Mouse (Mus musculus) liver, embryonic 13.5 days (tissue): ENCODE results near the gene Abcc3. TPM values are rescaled to one million over a fixed set of nuclear protein-coding genes. Genes with fewer than 3 reads are reported as not detected.
"Not testable (repeated sequence)": the region's sequence is repeated elsewhere in the genome, so short reads cannot be mapped to it uniquely, and the experiment has no call there.

Source experiments
- ATAC-seq: fragments of 200-750 bp; cut with Nextera tagmentation; 2 replicates; pipeline ENCODE4 v1.8.0; 2017; ENCODE audit warnings: low read depth, mild to moderate bottlenecking, moderate number of reproducible peaks, moderate library complexity
- DNase-seq: peaks from one replicate; pipeline ENCODE4 v3.0.0; 2022
- H3K27ac ChIP-seq: fragments of 300-500 bp; sonication (generic); 2 replicates; pipeline ENCODE4 v1.5.1; 2015; ENCODE audit warnings: moderate library complexity, mild to moderate bottlenecking, inconsistent platforms
- H3K27me3 ChIP-seq: fragments of 300-500 bp; sonication (generic); 2 replicates; pipeline ENCODE4 v1.6.1; 2015; ENCODE audit warnings: mild to moderate bottlenecking, inconsistent platforms
- H3K36me3 ChIP-seq: fragments of 300-500 bp; sonication (generic); 2 replicates; pipeline ENCODE4 v1.6.1; 2015; ENCODE audit warnings: mild to moderate bottlenecking, inconsistent platforms
- H3K4me1 ChIP-seq: fragments of 300-500 bp; sonication (generic); replicated peaks from 2 replicates; pipeline ENCODE4 v1.6.1; 2015; ENCODE audit warnings: inconsistent platforms
- H3K4me2 ChIP-seq: fragments of 300-500 bp; sonication (generic); 2 replicates; pipeline ENCODE4 v1.6.1; 2015; ENCODE audit warnings: inconsistent platforms, mild to moderate bottlenecking, moderate library complexity
- H3K4me3 ChIP-seq: fragments of 300-500 bp; sonication (generic); replicated peaks from 2 replicates; pipeline ENCODE4 v1.5.1; 2015; ENCODE audit warnings: mild to moderate bottlenecking, inconsistent platforms
- H3K9ac ChIP-seq: fragments of 300-500 bp; sonication (generic); 2 replicates; pipeline ENCODE4 v1.6.1; 2015; ENCODE audit warnings: mild to moderate bottlenecking, inconsistent platforms
- H3K9me3 ChIP-seq: fragments of 300-500 bp; sonication (generic); replicated peaks from 2 replicates; pipeline ENCODE4 v1.6.1; 2016; ENCODE audit warnings: inconsistent platforms
- WGBS: fragments of 180-500 bp; shearing (Covaris S2); methylation state at CpG from one replicate; pipeline ENCODE4 v1.1.7; 2015; ENCODE audit not compliant: insufficient replicate concordance; 5-methylcytosine and 5-hydroxymethylcytosine counted together
- polyA plus RNA-seq: library from polyadenylated mRNA; unstranded; fragments of >200 nt; fragmentation: Nextera tagmentation; extraction: Ambion mirVana; gene quantifications from 2 replicates; pipeline ENCODE4 v1.2.1, GENCODE M21; 2015

Abcc3 gene
- polyA plus RNA-seq, 1 experiment from 2014 or later: 4.3 TPM

DNA sequence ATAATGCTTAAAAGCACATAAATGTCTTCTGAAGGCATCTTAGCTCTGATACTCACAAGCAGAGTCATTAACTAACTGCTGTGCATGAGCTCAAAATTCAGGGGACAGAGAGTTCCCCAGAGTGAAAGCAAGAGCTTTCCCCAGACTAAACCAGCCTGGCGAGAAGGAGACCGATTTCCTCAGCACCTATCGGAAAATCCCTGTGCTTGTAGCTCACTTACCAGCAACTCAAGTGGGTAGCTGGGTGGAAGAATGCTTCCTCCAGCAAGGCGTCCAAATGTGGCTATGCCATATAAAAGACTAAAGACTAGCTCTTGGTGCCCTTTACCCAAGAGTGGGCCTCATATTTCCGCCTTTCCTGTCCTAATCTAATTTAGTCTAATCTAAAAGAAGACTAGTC, 9.9 kb upstream of the Abcc3 start:
- H3K36me3 ChIP-seq: no peaks in the 10 kb centered on the region
- no peaks in the 10 kb centered on the region for H3K9me3 ChIP-seq
- H3K9ac ChIP-seq: no peak overlapping the region
- no peak for ATAC-seq
- DNase-seq: no peak
- H3K27ac ChIP-seq: no peak overlapping the region
- 75% methylated on average over 5 of the region's 5 CpGs for WGBS
- H3K4me2 ChIP-seq: no peak overlapping the region
- no peaks in the 10 kb centered on the region; the same call in 1 of the 2 replicates for H3K4me1 ChIP-seq
- H3K27me3 ChIP-seq: peaks cover 32% of the 10 kb centered on the region; the same call in 1 of the 2 replicates
- H3K4me3 ChIP-seq: no peak overlapping the region

DNA sequence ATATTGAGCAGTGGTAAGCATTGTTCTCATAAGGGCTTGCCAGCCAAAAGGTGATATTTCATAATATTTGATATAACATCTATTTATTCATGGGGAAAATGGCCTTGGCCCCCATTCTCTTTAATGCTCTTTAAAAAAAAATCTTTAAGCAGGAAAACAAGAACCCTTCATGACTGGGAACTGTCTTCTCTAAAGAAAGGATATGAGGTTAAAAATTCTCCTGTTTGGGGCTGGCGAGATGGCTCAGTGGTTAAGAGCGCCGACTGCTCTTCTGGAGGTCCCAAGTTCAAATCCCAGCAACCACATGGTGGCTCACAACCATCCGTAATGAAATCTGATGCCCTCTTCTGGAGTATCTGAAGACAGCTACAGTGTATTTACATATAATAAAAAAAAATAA, 9.2 kb upstream of the Abcc3 start:
- WGBS: 61% methylated on average over 4 of the region's 4 CpGs
- H3K9me3 ChIP-seq, H3K9ac ChIP-seq, DNase-seq, H3K4me1 ChIP-seq, ATAC-seq, H3K36me3 ChIP-seq, H3K4me3 ChIP-seq, H3K4me2 ChIP-seq, H3K27ac ChIP-seq: not testable (repeated sequence)
- peaks cover 28% of the 10 kb centered on the region; the same call in 1 of the 2 replicates for H3K27me3 ChIP-seq

DNA sequence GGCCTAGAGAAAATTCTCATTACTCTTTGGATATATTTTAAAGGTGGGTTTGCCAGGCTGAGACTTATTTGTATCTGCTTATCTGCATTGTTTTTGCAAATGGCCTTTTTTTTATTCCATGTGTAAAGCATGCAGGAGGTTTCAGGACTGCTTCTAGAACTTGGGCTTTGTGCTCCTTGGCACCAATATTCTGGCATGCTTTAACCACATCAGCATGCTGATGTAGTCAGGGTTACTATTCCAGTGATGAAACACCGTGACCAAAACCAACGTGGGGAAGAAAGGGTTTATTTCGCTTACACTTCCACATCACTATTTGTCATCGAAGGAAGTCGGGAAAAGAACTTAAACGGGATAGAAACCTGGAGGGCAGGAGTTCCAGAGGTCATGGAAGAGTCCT, 8.2 kb upstream of the Abcc3 start:
- Histone ChIP-seq H3K9me3 (no peaks in the 10 kb centered on the region), H3K4me2 (no peak overlapping the region), H3K4me3 (no peak overlapping the region), H3K27ac (no peak overlapping the region), H3K9ac (no peak overlapping the region), H3K27me3 (peaks cover 28% of the 10 kb centered on the region; the same call in 1 of the 2 replicates), H3K4me1 (no peaks in the 10 kb centered on the region; the same call in 1 of the 2 replicates), H3K36me3 (no peaks in the 10 kb centered on the region)
- WGBS: 63% methylated on average over 6 of the region's 6 CpGs
- DNase-seq: no peak
- no peak for ATAC-seq

DNA sequence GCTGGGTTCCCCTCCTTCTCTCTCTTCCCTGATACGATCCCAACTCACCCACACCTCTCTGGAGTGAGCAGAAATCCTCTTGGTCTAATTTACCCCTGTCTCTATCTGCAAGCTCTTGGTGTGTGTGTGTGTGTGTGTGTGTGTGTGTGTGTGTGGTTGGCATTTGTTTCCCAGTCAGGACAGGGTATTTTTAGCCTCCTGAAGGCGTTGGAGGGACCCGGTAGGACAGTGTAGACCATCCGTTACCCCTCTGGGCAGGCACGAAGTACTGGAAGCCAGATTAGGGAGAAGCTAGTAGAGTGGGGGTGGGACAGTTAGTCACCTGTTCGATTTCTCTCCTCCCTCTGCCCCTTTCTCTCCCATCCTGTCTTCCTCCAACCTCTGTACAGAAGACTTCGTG, 1.3 kb upstream of the Abcc3 start:
- H3K9ac ChIP-seq: no peak overlapping the region
- peaks cover 51% of the 10 kb centered on the region for H3K27me3 ChIP-seq
- no peak for ATAC-seq
- no peaks in the 10 kb centered on the region for H3K9me3 ChIP-seq
- WGBS: 58% methylated on average over 7 of the region's 7 CpGs
- no peak for DNase-seq
- no peak overlapping the region for H3K4me2 ChIP-seq
- no peak overlapping the region for H3K4me3 ChIP-seq
- peaks cover 4% of the 10 kb centered on the region; the same call in 1 of the 2 replicates for H3K4me1 ChIP-seq
- H3K27ac ChIP-seq: no peak overlapping the region
- no peaks in the 10 kb centered on the region for H3K36me3 ChIP-seq

DNA sequence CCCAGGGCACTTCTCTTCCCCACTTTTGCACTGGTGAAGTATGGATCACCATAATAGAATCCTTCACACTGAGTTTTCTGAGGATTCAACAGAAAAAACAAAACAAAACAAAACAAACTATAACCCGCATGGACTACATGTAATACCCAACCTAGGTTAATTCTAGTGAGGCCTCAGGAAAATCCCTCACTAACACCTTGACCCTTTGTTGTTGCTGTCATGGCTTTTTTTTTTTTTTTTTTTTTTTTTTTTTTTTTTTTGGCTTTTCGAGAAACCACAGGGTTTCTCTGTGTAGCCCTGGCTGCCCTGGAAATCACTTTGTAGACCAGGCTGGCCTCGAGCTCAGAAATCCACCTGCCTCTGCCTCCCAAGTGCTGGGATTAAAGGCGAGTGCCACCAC, 693 bp upstream of the Abcc3 start:
- H3K27ac ChIP-seq, ATAC-seq, DNase-seq, H3K9me3 ChIP-seq, H3K36me3 ChIP-seq, H3K4me2 ChIP-seq, H3K9ac ChIP-seq, H3K4me1 ChIP-seq, H3K4me3 ChIP-seq: not testable (repeated sequence)
- H3K27me3 ChIP-seq: peaks cover 51% of the 10 kb centered on the region
- 51% methylated on average over 4 of the region's 4 CpGs for WGBS

DNA sequence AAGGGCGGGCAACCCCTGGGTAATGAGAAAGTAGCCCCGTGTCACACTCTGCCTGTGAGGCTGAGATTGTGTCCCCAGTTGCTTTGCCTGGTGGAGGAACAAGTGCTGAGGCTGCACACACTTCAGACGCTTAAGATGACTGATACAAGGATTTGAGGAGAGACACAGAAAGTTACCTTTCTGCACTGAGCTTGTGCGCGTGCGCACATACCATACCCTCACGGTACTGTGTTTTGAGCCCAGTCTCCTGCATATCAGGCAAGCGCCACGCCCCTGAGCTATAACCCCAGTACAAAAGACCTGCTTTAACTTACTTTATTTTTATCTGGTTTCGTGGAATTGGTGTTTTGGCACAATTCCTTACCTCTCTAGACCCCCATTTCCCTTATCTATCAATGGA, 1.1 kb downstream of the Abcc3 start:
- Histone ChIP-seq H3K4me1 (peaks cover 5% of the 10 kb centered on the region), H3K4me3 (no peak overlapping the region), H3K9ac (no peak overlapping the region), H3K27ac (no peak overlapping the region), H3K36me3 (no peaks in the 10 kb centered on the region), H3K9me3 (no peaks in the 10 kb centered on the region), H3K4me2 (no peak overlapping the region), H3K27me3 (peaks cover 48% of the 10 kb centered on the region)
- DNase-seq: no peak
- no peak for ATAC-seq
- WGBS: 69% methylated on average over 10 of the region's 10 CpGs

DNA sequence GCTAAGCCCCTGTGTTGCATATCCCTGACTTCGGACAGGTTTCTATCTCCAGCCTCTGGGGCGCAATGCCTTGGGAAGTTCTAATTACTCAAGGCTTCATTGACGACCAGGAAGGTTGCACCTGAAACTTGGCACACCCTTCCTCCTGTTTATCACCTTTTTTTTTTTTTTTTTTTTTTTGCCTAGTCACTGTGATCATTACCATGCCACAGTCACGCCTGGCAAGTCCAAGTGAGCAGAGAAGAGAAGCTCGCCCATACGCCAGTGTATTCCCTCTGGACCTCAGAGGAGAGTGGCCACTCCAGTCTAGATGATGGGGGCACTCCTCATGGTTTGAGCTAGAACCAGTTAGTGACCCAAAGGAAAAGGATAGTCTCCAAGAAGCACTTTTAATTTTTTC, 2.0 kb downstream of the Abcc3 start:
- no peak overlapping the region for H3K4me3 ChIP-seq
- H3K27me3 ChIP-seq: peaks cover 43% of the 10 kb centered on the region
- ATAC-seq (no peak), DNase-seq (no peak)
- H3K4me1 ChIP-seq: peaks cover 13% of the 10 kb centered on the region
- H3K9ac ChIP-seq: no peak overlapping the region
- no peaks in the 10 kb centered on the region for H3K9me3 ChIP-seq
- H3K27ac ChIP-seq: no peak overlapping the region
- H3K36me3 ChIP-seq: no peaks in the 10 kb centered on the region
- no peak overlapping the region for H3K4me2 ChIP-seq
- WGBS: 73% methylated on average over 6 of the region's 6 CpGs

DNA sequence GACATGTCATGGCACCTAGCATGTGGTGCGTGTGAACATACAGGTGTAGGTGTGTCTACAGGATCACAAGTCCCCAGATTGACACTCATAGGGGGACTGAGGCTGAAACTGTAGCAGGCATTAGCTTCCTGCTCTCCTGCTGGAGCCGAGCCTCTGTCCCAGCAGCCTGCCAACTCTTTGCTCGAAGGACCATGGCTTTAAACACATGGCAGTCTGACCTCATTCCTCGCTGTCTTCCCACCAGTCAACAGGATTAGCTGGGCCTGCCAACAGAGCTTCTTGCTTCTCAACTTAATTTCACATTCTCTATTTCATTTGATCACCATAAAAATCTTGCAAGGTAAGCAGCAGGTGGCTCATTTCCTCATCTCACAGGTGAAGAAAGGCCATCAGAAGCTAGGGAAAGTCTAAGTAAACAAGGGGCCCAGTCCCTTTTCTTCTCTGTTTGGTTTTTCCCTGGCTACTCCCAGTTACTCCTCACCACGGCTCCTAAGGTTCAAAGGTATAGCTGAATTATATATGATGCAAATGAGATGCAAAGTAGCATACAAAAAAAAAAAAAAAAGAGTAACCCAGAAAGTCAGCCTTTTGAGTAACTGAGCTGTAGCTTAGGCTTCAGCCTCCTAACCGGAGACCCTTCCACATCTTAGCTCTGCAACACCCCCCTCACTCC, 2.9 kb downstream of the Abcc3 start:
- Histone ChIP-seq H3K27me3 (peaks cover 43% of the 10 kb centered on the region), H3K4me1 (peaks cover 17% of the 10 kb centered on the region), H3K36me3 (no peaks in the 10 kb centered on the region), H3K4me2 (no peak overlapping the region), H3K9ac (no peak overlapping the region), H3K9me3 (no peaks in the 10 kb centered on the region), H3K4me3 (no peak overlapping the region), H3K27ac (no peak overlapping the region)
- ATAC-seq (no peak), DNase-seq (no peak)
- WGBS: 72% methylated on average over 6 of the region's 6 CpGs

DNA sequence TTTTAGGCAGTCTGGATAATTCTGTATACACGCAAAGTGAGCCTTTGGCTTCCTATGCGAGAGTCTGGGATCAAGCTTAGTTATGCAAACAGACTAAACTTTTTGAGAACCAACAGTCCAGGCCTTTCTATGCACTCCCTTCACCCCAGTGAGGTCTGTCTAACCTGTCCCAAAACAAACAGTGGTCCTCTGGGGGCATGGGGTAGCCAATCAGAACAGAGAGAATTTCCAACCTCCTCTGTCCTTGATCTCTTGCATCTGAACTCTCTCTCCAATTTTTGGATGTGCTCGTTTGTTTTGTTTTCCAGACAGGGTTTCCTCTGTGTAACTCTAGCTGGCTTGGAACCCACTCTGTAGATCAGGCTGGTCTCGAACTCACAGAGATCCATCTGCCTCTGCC, 3.8 kb downstream of the Abcc3 start:
- H3K27me3 ChIP-seq: peaks cover 39% of the 10 kb centered on the region
- DNase-seq: no peak
- 57% methylated on average over 4 of the region's 4 CpGs for WGBS
- no peak overlapping the region for H3K4me3 ChIP-seq
- H3K9ac ChIP-seq: no peak overlapping the region
- H3K9me3 ChIP-seq: no peaks in the 10 kb centered on the region
- no peaks in the 10 kb centered on the region for H3K36me3 ChIP-seq
- no peak for ATAC-seq
- no peak overlapping the region for H3K4me2 ChIP-seq
- no peak overlapping the region for H3K27ac ChIP-seq
- H3K4me1 ChIP-seq: peaks cover 17% of the 10 kb centered on the region

DNA sequence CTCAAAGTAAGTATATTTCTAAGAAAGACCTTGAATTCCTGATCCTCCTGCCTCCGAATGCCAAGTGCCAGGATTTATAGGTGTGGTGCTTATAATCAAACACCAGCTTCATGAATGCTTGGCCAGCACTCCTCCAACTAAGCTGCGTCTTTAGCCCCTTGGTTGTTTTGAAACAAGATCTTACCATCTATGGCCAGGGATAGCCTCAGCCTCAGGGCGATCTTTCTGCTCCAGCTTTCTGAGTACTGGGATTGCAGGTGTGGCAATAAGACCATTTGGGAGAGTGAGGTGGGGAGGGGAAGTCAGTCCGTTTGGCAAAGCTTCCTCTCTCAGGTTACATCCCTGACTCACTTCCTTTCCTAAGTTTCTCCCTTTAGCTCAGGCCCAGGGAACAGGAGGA, 5.0 kb downstream of the Abcc3 start:
- Histone ChIP-seq H3K4me2 (no peak overlapping the region), H3K4me3 (no peak overlapping the region), H3K9ac (no peak overlapping the region), H3K27me3 (peaks cover 28% of the 10 kb centered on the region), H3K36me3 (no peaks in the 10 kb centered on the region), H3K27ac (no peak overlapping the region), H3K4me1 (peaks cover 17% of the 10 kb centered on the region), H3K9me3 (no peaks in the 10 kb centered on the region)
- no peak for DNase-seq
- no peak for ATAC-seq
- 54% methylated on average over 4 of the region's 4 CpGs for WGBS

DNA sequence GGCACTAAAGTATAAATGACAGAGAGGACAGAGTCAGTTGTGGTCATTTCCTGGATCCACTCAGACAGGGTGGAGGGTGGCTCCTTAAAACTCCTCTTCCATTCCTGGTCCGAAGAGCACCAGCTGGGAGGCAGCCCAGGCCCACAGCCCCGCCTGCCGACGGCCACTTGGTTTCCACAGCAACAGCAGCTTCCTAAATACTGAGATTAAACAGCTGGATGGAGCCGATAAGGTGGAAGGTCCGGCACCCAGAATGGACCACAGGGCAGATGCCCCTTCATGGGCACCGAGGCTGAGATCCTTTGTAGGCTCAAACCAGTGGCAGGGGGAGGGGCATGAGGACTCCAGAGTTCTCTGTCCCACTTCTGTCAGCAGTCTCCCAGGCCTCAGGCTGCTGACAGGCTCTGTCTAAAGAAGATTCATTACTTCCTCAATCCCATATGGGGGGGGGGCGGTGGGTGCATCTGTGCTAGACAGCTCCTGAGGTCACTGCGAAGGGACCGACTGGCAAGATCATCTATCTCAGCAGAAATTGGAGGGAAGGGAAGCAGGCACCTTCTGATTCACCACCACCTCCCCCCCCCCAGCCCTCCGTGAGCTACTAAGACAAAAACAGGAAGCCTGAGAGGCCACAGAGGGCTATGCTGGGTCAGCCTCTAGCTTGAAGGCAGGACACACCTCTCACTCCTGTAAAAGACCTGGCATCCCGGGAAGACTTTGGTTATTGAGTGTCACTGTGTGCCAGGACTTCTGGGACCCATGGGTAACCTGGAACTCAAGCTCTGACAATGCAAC, 6.6 kb downstream of the Abcc3 start:
- Histone ChIP-seq H3K4me2 (no peak overlapping the region), H3K9me3 (no peaks in the 10 kb centered on the region), H3K9ac (no peak overlapping the region; the same call in 1 of the 2 replicates), H3K27me3 (peaks cover 14% of the 10 kb centered on the region), H3K4me1 (peaks cover 13% of the 10 kb centered on the region; the same call in 1 of the 2 replicates), H3K27ac (peak overlapping the region; percentile 16; the same call in 1 of the 2 replicates), H3K4me3 (no peak overlapping the region), H3K36me3 (no peaks in the 10 kb centered on the region)
- 6% methylated on average over 12 of the region's 12 CpGs for WGBS
- DNase-seq (no peak), ATAC-seq (peak; percentile 50)
